Mouse (Mus musculus) liver, postnatal 0 days (tissue): ENCODE data around the gene Pdxdc1.

Source experiments
- CTCF ChIP-seq: sonication (generic); IDR thresholded peaks from 2 replicates; pipeline ENCODE4 v1.5.1; 2016; ENCODE audit warnings: antibody characterized with exemption, low read depth
- EP300 ChIP-seq: IDR thresholded peaks from 2 replicates; pipeline ENCODE4 v1.6.1; 2016; ENCODE audit warnings: antibody characterized with exemption, low read depth, mild to moderate bottlenecking

DNA sequence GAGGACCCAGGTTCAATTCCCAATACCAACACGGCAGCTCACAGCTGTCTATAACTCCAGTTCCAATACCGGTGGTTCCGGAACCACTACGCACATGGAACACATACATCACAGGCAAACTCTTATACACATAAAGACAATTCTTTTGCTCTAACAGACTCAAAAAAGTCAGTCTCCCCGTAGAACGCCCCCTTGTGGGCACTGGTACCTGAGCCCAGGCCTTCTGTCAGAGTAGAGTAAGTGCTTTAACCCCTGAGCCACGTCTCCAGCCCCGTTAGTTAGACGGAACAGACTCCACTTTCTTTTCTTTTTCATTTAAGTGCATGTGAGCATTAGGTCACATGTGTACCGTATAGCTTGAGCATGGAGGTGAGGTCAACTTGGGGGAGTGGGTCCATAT, 72.5 kb downstream of the Pdxdc1 start:
- TF ChIP-seq CTCF (peak; percentile 35), EP300 (no peak)
